Mouse (Mus musculus) frontal cortex, postnatal 14 days (tissue): ENCODE measurements around the gene Pip5k1a.
"Not testable (repeated sequence)": the region's sequence is repeated elsewhere in the genome, so short reads cannot be mapped to it uniquely, and the experiment has no call there.

Source experiments
- DNase-seq, 2 experiments: peaks; one replicate each; pipeline ENCODE4 v3.0.0; 2022; ENCODE audit warnings: low spot score in 2 of 2

Gene Pip5k1a

GRCm38 (mm10) chr3:95112760-95113159 is 6.0 kb upstream of the Pip5k1a start:
- no peak for DNase-seq

GRCm38 (mm10) chr3:95110911-95111726 is 4.4 kb upstream of the Pip5k1a start, which contains the start of gene Vps72:
Vps72 (plus strand) TSS chr3:95111022.
- DNase-seq, result peak; percentile 83 to 87

DNA sequence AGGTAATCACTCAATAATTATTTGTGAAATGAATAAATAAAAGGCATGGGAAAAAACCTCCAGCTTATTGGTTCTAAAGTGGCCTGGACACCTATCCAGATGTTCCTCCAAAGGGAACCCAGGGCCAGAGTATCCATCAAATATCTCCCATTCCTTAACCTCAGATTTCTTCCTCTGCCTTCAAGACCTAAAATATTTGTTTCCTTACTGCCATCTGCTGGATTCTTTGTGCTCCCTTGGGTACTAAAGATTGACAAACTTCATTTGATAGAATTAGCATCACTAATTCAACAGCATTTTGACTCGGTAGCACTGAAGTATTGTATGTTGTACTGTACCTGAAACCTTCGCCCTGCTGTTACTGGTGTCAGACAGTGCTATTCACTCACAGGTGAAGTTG is 1.2 kb upstream of the Pip5k1a start:
- no peak for DNase-seq

DNA sequence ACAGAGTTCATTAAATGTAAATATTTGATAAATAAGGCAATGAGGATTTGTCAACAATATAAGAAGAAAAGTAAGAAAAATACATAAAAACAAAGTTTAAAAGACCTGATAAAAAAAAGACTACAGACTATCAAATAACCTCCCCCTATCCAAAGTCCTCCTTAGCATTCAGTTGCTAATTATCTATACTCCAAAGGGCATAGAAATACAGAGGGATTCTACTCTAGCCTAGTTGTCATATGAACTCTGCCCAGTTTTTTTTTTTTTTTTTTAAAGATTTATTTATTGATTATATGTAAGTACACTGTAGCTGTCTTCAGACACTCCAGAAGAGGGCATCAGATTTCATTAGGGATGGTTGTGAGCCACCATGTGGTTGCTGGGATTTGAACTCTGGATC is 578 bp upstream of the Pip5k1a start:
- DNase-seq, result not testable (repeated sequence)

GRCm38 (mm10) chr3:95105586-95106337 is 968 bp downstream of the Pip5k1a start:
- DNase-seq, result no peak

DNA sequence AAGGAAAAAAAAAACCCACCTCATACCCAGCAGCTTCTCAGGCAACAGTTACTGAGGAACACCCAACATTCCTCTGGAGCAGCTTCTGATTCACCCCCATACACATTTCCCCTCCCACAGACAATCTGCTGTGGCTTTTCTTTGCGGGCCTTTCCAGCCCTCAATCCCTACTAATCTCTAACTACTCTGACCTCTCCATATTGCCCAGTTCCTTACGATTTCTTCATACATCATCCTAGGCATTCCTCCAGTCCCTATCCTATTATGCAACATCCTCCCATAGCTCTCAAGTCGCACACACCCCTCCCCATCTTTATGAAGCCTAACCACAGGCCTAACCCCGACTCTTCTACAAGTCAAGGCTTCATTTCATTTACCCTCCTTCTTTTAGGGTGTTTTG is 1.6 kb downstream of the Pip5k1a start:
- no peak for DNase-seq

- no peak for DNase-seq
Observed at GRCm38 (mm10) chr3:95100854-95101253, 5.9 kb downstream of the Pip5k1a start.

- no peak for DNase-seq
Observed at GRCm38 (mm10) chr3:95088071-95088470, 18.7 kb downstream of the Pip5k1a start.

GRCm38 (mm10) chr3:95071606-95072005 is 35.1 kb downstream of the Pip5k1a start:
- no peak for DNase-seq

DNA sequence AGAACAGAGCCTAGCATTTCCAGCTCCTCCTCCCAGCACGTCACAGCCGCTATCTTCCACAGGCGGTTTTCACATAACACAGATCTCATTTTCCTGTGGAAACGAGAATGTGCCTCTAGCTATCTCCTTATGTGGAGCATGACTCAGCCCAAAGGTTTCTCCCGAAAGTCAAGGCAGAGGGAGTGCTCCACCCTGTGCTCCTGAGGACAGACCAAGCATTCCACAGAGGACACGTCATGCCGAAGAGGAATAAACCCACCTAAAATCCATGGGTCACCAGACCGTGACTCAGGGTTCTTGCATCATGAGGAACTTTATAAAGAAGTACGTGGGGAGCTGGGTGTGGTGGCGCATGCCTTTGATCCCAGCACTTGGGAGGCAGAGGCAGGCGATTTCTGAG is 40.2 kb downstream of the Pip5k1a start:
- DNase-seq, result no peak

- no peak for DNase-seq
Observed at GRCm38 (mm10) chr3:95066095-95066494, 40.6 kb downstream of the Pip5k1a start.

GRCm38 (mm10) chr3:95065553-95065952 is 41.2 kb downstream of the Pip5k1a start:
- no peak for DNase-seq

- DNase-seq, result no peak
Observed at GRCm38 (mm10) chr3:95063741-95064140, 43.0 kb downstream of the Pip5k1a start.

DNA sequence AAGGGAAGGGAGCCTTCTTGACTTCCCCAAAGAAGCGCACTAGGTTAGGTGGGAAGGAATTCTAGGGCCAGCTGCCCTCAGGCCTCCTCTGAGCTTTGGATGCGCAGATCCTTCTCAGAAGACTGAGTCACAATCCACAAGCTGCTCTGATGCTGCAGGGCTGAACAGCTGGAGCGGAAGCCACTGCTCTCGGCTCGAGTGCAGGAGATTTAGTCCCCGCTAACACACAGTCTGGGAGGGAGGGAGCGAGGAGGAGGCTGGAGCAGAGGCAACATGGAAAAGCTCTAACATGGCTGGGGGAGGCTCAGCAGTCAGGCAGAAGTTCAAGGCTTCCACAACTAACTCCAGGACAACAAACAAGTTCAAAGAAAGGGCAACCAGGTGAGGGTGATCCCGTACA is 48.7 kb downstream of the Pip5k1a start:
- DNase-seq, result peak in 1 of 2 experiments; percentile 26

DNA sequence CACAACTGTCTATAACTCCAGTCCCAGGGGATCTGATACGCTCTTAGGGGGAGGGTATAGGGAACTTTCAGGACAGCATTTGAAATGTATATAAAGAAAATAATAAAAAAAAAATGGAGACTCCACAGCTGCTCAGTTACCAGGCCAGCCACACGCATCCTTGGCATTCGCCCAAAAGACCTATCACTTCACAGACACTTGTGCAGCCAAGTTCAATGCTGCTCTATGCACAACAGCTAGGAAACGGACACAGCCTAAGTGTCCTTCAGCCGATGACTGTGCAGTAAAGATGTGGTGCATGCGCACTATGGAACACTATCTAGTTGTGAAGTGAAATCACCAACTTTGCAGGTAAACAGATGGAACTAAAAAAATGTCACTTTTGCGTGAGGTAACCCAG is 50.5 kb downstream of the Pip5k1a start:
- no peak for DNase-seq

GRCm38 (mm10) chr3:95054481-95055260 is 52.1 kb downstream of the Pip5k1a start:
- DNase-seq, result no peak

DNA sequence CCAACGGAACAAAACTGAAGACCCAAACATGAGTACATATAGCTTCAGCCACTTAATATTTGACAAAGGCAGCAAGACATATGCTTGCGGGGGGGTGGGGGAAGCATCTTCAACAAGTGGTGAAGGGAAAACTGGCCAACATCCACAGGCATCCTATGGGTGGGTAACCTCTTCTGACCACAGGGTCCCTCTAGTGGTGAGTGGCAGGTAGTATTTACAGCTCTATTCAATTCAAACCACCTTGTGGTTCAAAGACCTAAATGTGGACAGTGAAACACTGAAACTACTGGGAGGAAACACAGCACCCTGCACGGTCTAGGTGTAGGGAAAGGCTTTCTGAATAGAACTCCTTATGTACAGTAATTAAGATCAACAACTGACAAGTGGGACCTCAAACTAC is 53.0 kb downstream of the Pip5k1a start:
- no peak for DNase-seq

DNA sequence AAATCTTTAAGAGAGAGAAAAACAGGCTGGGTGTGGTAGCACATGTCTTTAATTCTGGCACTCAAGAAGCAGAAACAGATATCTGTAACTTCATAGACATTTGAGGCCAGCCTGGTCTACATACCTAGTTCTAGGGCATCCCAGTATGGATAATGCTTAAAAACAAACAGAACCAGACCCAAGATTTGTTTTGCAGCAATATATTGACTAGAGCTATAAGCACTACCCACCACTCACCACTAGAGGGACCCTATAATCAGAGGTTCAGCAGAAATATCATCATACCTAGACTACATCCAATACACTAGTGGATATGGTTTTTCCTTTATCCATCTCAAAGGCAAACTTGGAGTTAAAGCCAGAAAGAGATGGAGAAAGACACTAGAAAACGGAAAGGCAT is 53.8 kb downstream of the Pip5k1a start:
- DNase-seq, result no peak

DNA sequence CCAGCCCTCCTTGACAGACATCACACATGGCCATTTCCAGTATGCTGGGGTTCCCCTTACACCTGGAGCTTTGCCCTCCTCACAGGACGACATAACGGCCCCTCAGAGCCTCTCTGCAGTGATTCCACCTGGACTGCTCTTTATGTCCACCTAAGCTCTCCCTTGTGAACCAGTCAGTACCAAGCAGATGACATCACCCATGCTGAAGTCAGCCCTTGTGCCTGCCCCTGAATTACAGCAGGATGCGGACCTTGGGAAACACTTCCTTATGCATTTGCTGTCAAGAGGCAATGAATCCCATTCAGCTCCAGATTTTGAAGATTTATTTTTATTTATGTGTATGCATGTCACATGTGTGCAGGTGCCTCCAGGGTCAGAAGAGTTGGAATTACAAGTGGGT is 58.8 kb downstream of the Pip5k1a start:
- no peak for DNase-seq

DNA sequence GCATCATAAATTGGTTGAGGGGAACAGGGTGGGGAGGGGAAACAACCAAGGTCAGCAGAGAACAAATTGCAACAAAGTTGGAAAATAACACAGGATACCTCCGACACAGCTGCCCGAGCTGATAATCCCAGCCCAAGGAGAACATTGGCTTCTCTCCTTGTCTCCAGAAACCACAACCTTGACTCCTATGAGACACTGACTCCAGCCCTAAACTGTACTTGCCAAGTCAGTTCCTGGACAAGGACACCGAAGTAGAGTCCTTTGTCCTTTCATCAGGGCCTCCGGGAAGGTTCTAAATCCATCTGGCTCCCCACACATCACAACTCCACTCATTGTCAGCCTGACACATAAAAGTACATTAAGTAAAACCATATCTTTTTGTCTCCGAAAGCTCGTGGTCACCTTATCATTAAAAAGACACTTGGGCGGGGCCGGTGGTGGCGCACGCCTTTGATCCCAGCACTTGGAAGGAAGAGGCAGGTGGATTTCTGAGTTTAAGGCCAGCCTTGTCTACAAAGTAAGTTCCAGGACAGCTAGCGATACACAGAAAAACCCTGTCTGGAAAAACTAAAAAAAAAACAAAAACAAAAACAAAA is 60.2 kb downstream of the Pip5k1a start:
- no peak for DNase-seq

DNA sequence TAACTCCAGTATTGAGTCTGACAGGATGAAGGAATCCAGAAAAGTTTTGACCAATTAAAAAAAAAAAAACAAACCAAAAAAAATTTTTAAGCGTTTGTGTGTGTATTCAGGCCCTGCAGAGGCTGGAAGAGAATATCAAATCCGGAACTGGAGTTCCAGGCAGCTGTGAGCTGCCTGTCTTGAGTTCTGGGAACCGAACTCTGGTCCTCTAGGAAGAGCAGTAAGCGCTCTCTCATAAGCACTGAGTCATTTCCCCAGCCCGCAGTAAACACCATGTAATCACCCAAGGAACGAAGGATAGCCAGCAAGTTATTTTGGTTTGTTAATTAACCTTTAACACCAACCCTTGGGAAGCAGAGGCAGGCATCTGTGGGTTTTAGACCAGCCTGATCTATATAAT is 63.5 kb downstream of the Pip5k1a start:
- no peak for DNase-seq

- DNase-seq, result no peak
Observed at GRCm38 (mm10) chr3:95042838-95043229, 63.9 kb downstream of the Pip5k1a start.
